Mouse (Mus musculus): ENCODE measurements around the gene Lrba. TPM values are rescaled to one million over a fixed set of nuclear protein-coding genes. Genes with fewer than 3 reads are reported as not detected.

Gene Lrba
- total and polyA plus RNA-seq, 3 experiments, result 12.3 to 22.6 (median 13.8) TPM

DNA sequence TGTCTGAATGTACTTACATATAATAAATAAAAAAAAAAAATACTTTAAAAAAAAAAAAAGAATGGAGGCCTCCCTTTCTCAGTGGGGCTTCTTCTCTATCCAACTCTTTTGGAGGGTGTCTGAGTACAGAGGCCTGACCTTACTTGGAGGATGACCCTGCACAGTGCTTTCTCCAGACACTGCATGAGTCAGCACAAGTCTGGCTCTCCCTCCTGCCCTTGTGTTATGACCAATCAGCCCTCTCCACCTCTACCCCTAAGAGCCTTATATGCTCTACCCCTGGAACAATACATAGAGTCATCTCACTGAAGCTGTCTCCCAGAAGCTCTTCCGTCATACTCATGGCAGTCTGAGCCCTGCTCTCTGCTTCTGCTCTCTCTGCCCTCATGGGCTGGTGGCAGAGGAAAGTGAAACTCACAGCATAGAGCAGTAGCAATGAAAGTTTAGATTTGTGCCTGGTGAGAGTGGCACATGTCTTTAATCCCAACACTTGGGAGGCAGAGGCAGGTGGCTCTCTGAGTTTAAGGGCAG lies 22.8 kb upstream of the Lrba start:
- TF ChIP-seq HCFC1 (IDR thresholded peaks at IDR 0.05; ENCODE audit: low read depth, low read length), result no peak
- TF ChIP-seq IRF4 (IDR thresholded peaks at IDR 0.05; ENCODE audit: low read depth, low read length), result no peak
- TF ChIP-seq NELFE (IDR thresholded peaks at IDR 0.05; ENCODE audit: low read depth, low read length), result no peak
- TF ChIP-seq USF1 (IDR thresholded peaks at IDR 0.05; ENCODE audit: low read depth, low read length), result no peak
- TF ChIP-seq MYC (IDR thresholded peaks at IDR 0.05; ENCODE audit: low read depth, low read length), result no peak
- TF ChIP-seq MXI1 (IDR thresholded peaks at IDR 0.05; ENCODE audit: low read depth, low read length), result no peak
- TF ChIP-seq SIN3A (IDR thresholded peaks at IDR 0.05; ENCODE audit: low read length), result no peak
- no peak for TF ChIP-seq MAFK (IDR thresholded peaks at IDR 0.05; ENCODE audit: insufficient replicate concordance, low read length)
- no peak for TF ChIP-seq TCF12 (IDR thresholded peaks at IDR 0.05; ENCODE audit: low read depth, low read length)
- TF ChIP-seq GABPA (IDR thresholded peaks at IDR 0.05; ENCODE audit: insufficient replicate concordance, low read depth, low read length), result no peak
- no peak for TF ChIP-seq JUN (IDR thresholded peaks at IDR 0.05; ENCODE audit: insufficient read depth, low read depth, low read length)
- no peak for TF ChIP-seq MEF2A (IDR thresholded peaks at IDR 0.05; ENCODE audit: borderline replicate concordance, low read depth, low read length)
- no peak for TF ChIP-seq UBTF (IDR thresholded peaks at IDR 0.05; ENCODE audit: low read depth, low read length)
- TF ChIP-seq PAX5 (IDR thresholded peaks at IDR 0.05; ENCODE audit: low read length), result no peak
- no peak for TF ChIP-seq E2F4 (IDR thresholded peaks at IDR 0.05; ENCODE audit: insufficient replicate concordance, low read depth, low read length)
- no peak for TF ChIP-seq POLR2A (IDR thresholded peaks at IDR 0.05; ENCODE audit: low read depth, low read length)
- dilution Hi-C loops (cut with MboI; ENCODE audit: extremely low pct_ligation_motif_present, extremely low pct_unique_long_range_greater_than_20kb, low sequenced_read_pairs), result no loop called here

DNA sequence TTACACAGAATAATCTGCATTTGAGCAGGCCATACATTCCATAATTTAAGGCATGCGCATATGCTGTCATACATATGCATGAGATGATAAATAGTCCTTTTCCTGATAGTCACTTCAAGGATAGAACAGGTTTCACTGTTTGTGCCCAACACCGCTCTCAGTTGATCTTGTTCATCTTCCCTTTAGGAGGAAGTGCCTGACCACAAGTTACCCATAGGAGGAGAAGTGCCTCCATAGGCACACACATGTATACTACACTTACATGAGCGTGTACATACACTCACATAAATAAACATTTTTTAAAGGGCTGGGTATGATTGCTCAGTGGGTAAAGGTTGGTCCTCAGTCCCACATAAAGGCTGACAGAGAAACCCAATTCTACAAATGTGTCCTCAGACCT lies 22.0 kb upstream of the Lrba start:
- in situ Hi-C loops (cut with MboI; ENCODE audit: low pct_ligation_motif_present, low pct_unique_long_range_greater_than_20kb, low sequenced_read_pairs), result no loop called here
- no peaks in the 10 kb centered on the region for H3K79me2 ChIP-seq (replicated peaks; ENCODE audit: control insufficient read depth, extremely low read depth, insufficient read depth, poor library complexity, severe bottlenecking)
- no peak overlapping the region for H3K4me3 ChIP-seq (replicated peaks in 1 of 3; ENCODE audit: low read depth in 2 of 3, low read length in 2 of 3, poor library complexity in 1 of 3)
- no peak for DNase-seq (ENCODE audit: extremely low read depth)
- no peak overlapping the region for H3K27ac ChIP-seq (ENCODE audit: insufficient read depth, low read depth)
- H3K27me3 ChIP-seq (replicated peaks), result no peaks in the 10 kb centered on the region
- H3K36me3 ChIP-seq (replicated peaks in 1 of 2; ENCODE audit: control insufficient read depth in 1 of 2, insufficient read depth in 1 of 2, low read length in 1 of 2), result no peaks in the 10 kb centered on the region
- H3K9ac ChIP-seq (ENCODE audit: insufficient read depth, low read depth), result no peak overlapping the region
- TF ChIP-seq JUN (IDR thresholded peaks at IDR 0.05; ENCODE audit: insufficient read depth, low read depth, low read length) (no peak), MEF2A (IDR thresholded peaks at IDR 0.05; ENCODE audit: borderline replicate concordance, low read depth, low read length) (no peak)
- H3K9me3 ChIP-seq (replicated peaks; ENCODE audit: low read length), result no peaks in the 10 kb centered on the region
- dilution Hi-C loops (cut with MboI; ENCODE audit: extremely low pct_ligation_motif_present, extremely low pct_unique_long_range_greater_than_20kb, low sequenced_read_pairs), result no loop called here
- peaks cover 7 to 24% of the 10 kb centered on the region in 2 experiments; a peak in 3 of 4 replicates for H3K4me1 ChIP-seq (ENCODE audit: control insufficient read depth in 1 of 2, insufficient read depth in 2 of 2)
- H3K4me2 ChIP-seq (ENCODE audit: insufficient read depth, low read depth, poor library complexity, severe bottlenecking), result no peak overlapping the region

More for the DNA sequence above, 22.8 kb upstream of the Lrba start:
- H3K27ac ChIP-seq (ENCODE audit: insufficient read depth, low read depth), result no peak overlapping the region
- H3K4me3 ChIP-seq (replicated peaks in 1 of 3; ENCODE audit: low read depth in 2 of 3, low read length in 2 of 3, poor library complexity in 1 of 3), result no peak overlapping the region
- DNase-seq (ENCODE audit: extremely low read depth), result no peak
- H3K36me3 ChIP-seq (replicated peaks in 1 of 2; ENCODE audit: control insufficient read depth in 1 of 2, insufficient read depth in 1 of 2, low read length in 1 of 2), result no peaks in the 10 kb centered on the region
- no peaks in the 10 kb centered on the region for H3K9me3 ChIP-seq (replicated peaks; ENCODE audit: low read length)
- no peaks in the 10 kb centered on the region for H3K79me2 ChIP-seq (replicated peaks; ENCODE audit: control insufficient read depth, extremely low read depth, insufficient read depth, poor library complexity, severe bottlenecking)
- H3K27me3 ChIP-seq (replicated peaks), result no peaks in the 10 kb centered on the region
- no peak overlapping the region for H3K9ac ChIP-seq (ENCODE audit: insufficient read depth, low read depth)
- in situ Hi-C loops (cut with MboI; ENCODE audit: low pct_ligation_motif_present, low pct_unique_long_range_greater_than_20kb, low sequenced_read_pairs), result no loop called here
- no peak overlapping the region for H3K4me2 ChIP-seq (ENCODE audit: insufficient read depth, low read depth, poor library complexity, severe bottlenecking)
- peaks cover 7 to 20% of the 10 kb centered on the region in 2 experiments; a peak in 3 of 4 replicates for H3K4me1 ChIP-seq (ENCODE audit: control insufficient read depth in 1 of 2, insufficient read depth in 2 of 2)

Data from CH12.LX (cell line).